Comparison of ENCODE assay signal across 13 mouse cellular contexts in the genomic region with DNA sequence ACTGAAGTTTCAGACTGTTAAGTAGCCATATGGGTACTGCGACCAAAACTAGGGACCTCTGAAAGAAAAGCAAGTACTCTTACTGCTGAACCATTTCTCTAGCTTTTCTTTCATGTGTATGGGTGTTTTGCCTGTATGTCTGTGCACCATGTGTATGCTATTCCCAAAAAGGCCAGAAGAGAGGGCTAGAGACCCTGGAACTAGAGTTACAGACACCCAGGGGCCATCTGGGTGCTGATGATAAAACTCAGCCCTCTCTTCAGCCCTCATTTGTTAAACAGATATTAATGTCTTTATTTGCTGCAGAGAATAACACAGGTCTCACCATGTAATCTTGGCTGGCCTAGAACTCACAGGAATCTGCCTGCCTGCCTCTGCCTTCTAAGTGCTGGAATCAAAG. TPM values are rescaled to one million over a fixed set of nuclear protein-coding genes. Genes with fewer than 3 reads are reported as not detected.
DNase-seq lines count a peak whose midpoint lies in the region; ATAC-seq and TF ChIP-seq lines count a peak whose summit lies in the region.
"Had no signal": no experiment of that assay in that cellular context is flagged by ENCODE, and none has a peak within 500 bp of the region (broad histone marks: within the 10 kb centered on the region; RNA-seq: fewer than 3 reads in every experiment).

No protein-coding gene starts in this region.

- no peak for ATAC-seq in heart, embryonic 11.5 days (replicated peaks; ENCODE audit: insufficient number of reproducible peaks, low FRiP score, low TSS enrichment)
- no peak for ATAC-seq in kidney, postnatal 0 days (replicated peaks; ENCODE audit: low FRiP score, low read depth)
- ATAC-seq in limb, embryonic 14.5 days (ENCODE audit: low FRiP score, low read depth), result no peak
- ATAC-seq: forebrain, postnatal 0 days had no signal

- no peak for TF ChIP-seq POLR2A in MEL (IDR thresholded peaks at IDR 0.05; ENCODE audit: control insufficient read depth in 1 of 2, insufficient read depth in 1 of 2, low read depth in 1 of 2, low read length in 2 of 2, poor library complexity in 1 of 2)
- no peak for TF ChIP-seq POLR2A in limb, embryonic 14.5 days (IDR thresholded peaks at IDR 0.05; ENCODE audit: borderline replicate concordance, extremely low read depth, insufficient read depth, insufficient read length)

- TF ChIP-seq CTCF in kidney, postnatal 0 days (IDR thresholded peaks at IDR 0.05; ENCODE audit: low read depth), result peak; percentile 17; the same call in 1 of the 2 replicates
- peak in 2 of 3 experiments; percentile 24 to 36; a peak in 3 of 6 replicates for TF ChIP-seq CTCF in MEL (IDR thresholded peaks at IDR 0.05 in 2 of 3, conservative IDR thresholded peaks at IDR 0.05 in 1 of 3; ENCODE audit: control insufficient read depth in 1 of 3, insufficient read depth in 1 of 3, low read depth in 2 of 3, low read length in 3 of 3, poor library complexity in 1 of 3, severe bottlenecking in 1 of 3)

- WGBS in heart, embryonic 11.5 days (ENCODE audit: insufficient replicate concordance), result 89% methylated on average over 1 of the region's 1 CpGs
- 85% methylated on average over 1 of the region's 1 CpGs for WGBS in kidney, postnatal 0 days
- 87% methylated on average over 1 of the region's 1 CpGs for WGBS in limb, embryonic 14.5 days

- H3K27me3 ChIP-seq in heart, embryonic 11.5 days (ENCODE audit: control insufficient read depth, insufficient read depth, low read length), result no peaks in the 10 kb centered on the region
- H3K27me3 ChIP-seq in kidney, postnatal 0 days (ENCODE audit: insufficient read depth, low read length), result no peaks in the 10 kb centered on the region
- H3K27me3 ChIP-seq in MEL (ENCODE audit: control insufficient read depth in 1 of 2, insufficient read depth in 2 of 2, low read length in 2 of 2), result no peaks in the 10 kb centered on the region
- H3K27me3 ChIP-seq in limb, embryonic 14.5 days (ENCODE audit: control insufficient read depth, insufficient read depth, low read length), result no peaks in the 10 kb centered on the region

- DNase-seq in heart, adult 9 months (ENCODE audit: low spot score in 2 of 2), result no peak
- no peak for DNase-seq in kidney, postnatal 0 days (ENCODE audit: low spot score)
- no peak for DNase-seq in kidney, adult 11 months
- peak; percentile 54 for DNase-seq in MEL (ENCODE audit: low read depth, low spot score)
- no peak for DNase-seq in limb, embryonic 14.5 days (ENCODE audit: low spot score)
- DNase-seq in left cerebral cortex, adult 11 months (ENCODE audit: low spot score), result no peak
- DNase-seq in ovary, adult 18-20 months (ENCODE audit: low spot score), result no peak
- DNase-seq: cerebellum, postnatal 10 days; forebrain, postnatal 0 days; gastrocnemius, postnatal 10 days; kidney, postnatal 14 days; right cerebral cortex, postnatal 14 days had no signal

- TF ChIP-seq RAD21 in MEL (IDR thresholded peaks at IDR 0.05; ENCODE audit: low read depth, low read length), result peak; percentile 14; the same call in 1 of the 2 replicates

- peaks cover 24% of the 10 kb centered on the region for H3K4me1 ChIP-seq in heart, embryonic 11.5 days (ENCODE audit: control insufficient read depth, insufficient read depth, low read length)
- peaks cover 36% of the 10 kb centered on the region for H3K4me1 ChIP-seq in kidney, postnatal 0 days (replicated peaks; ENCODE audit: insufficient read depth, low read length)
- peaks cover 0 to 18% of the 10 kb centered on the region in 2 experiments; a peak in 3 of 4 replicates for H3K4me1 ChIP-seq in MEL (ENCODE audit: control insufficient read depth in 1 of 2, insufficient read depth in 2 of 2, low read length in 2 of 2)
- peaks cover 13% of the 10 kb centered on the region for H3K4me1 ChIP-seq in limb, embryonic 14.5 days (ENCODE audit: control insufficient read depth, insufficient read depth, low read length)

- no peak overlapping the region for H3K9ac ChIP-seq in heart, embryonic 11.5 days (ENCODE audit: low read depth, low read length)
- H3K9ac ChIP-seq in kidney, postnatal 0 days (ENCODE audit: low read depth, low read length), result no peak overlapping the region
- no peak overlapping the region for H3K9ac ChIP-seq in MEL (ENCODE audit: control insufficient read depth, low read depth, low read length, poor library complexity, severe bottlenecking)
- no peak overlapping the region for H3K9ac ChIP-seq in limb, embryonic 14.5 days (ENCODE audit: low read depth, low read length, severe bottlenecking)
- H3K9ac ChIP-seq: forebrain, postnatal 0 days had no signal

- H3K4me2 ChIP-seq in heart, embryonic 11.5 days, result no peak overlapping the region
- H3K4me2 ChIP-seq in kidney, postnatal 0 days (ENCODE audit: low read length), result no peak overlapping the region
- no peak overlapping the region for H3K4me2 ChIP-seq in limb, embryonic 14.5 days (replicated peaks; ENCODE audit: low read depth, low read length, severe bottlenecking)

- H3K27ac ChIP-seq in heart, embryonic 11.5 days (ENCODE audit: low read depth, low read length), result peak overlapping the region; percentile 73; the same call in 1 of the 2 replicates
- H3K27ac ChIP-seq in kidney, postnatal 0 days, result peak overlapping the region; percentile 78
- no peak overlapping the region for H3K27ac ChIP-seq in MEL (ENCODE audit: control insufficient read depth, low read depth, low read length)
- peak overlapping the region; percentile 67; the same call in 1 of the 2 replicates for H3K27ac ChIP-seq in limb, embryonic 14.5 days (replicated peaks; ENCODE audit: low read depth, low read length)

- TF ChIP-seq EP300 in MEL (IDR thresholded peaks at IDR 0.05; ENCODE audit: low read depth in 1 of 2, low read length in 2 of 2), result no peak

- H3K36me3 ChIP-seq in heart, embryonic 11.5 days (ENCODE audit: control insufficient read depth, insufficient read depth, low read length), result no peaks in the 10 kb centered on the region
- no peaks in the 10 kb centered on the region for H3K36me3 ChIP-seq in kidney, postnatal 0 days (ENCODE audit: insufficient read depth, low read length)
- peaks cover 0 to 10% of the 10 kb centered on the region in 2 experiments; a peak in 2 of 4 replicates for H3K36me3 ChIP-seq in MEL (ENCODE audit: control insufficient read depth in 1 of 2, insufficient read depth in 2 of 2, low read length in 2 of 2)
- no peaks in the 10 kb centered on the region for H3K36me3 ChIP-seq in limb, embryonic 14.5 days (ENCODE audit: control insufficient read depth, insufficient read depth, low read length)

- H3K4me3 ChIP-seq in heart, embryonic 11.5 days (ENCODE audit: low read depth, low read length), result no peak overlapping the region
- no peak overlapping the region for H3K4me3 ChIP-seq in kidney, postnatal 0 days (replicated peaks; ENCODE audit: low read depth, low read length)
- no peak overlapping the region for H3K4me3 ChIP-seq in MEL (ENCODE audit: control insufficient read depth in 1 of 2, insufficient read depth in 1 of 2, low read depth in 2 of 2, low read length in 2 of 2)
- no peak overlapping the region for H3K4me3 ChIP-seq in limb, embryonic 14.5 days (replicated peaks; ENCODE audit: low read length)

- peaks cover 18% of the 10 kb centered on the region for H3K79me2 ChIP-seq in MEL (ENCODE audit: control insufficient read depth, insufficient read depth, low read length, poor library complexity)

- H3K9me3 ChIP-seq in heart, embryonic 11.5 days (replicated peaks; ENCODE audit: control insufficient read depth, low read length), result no peaks in the 10 kb centered on the region
- H3K9me3 ChIP-seq in kidney, postnatal 0 days (replicated peaks; ENCODE audit: low read length), result no peaks in the 10 kb centered on the region
- H3K9me3 ChIP-seq in MEL (replicated peaks; ENCODE audit: insufficient read depth, low read length), result no peaks in the 10 kb centered on the region
- no peaks in the 10 kb centered on the region for H3K9me3 ChIP-seq in limb, embryonic 14.5 days (ENCODE audit: control insufficient read depth, low read length)

TF ChIP-seq in MEL, 35 proteins besides CTCF, POLR2A, EP300 and RAD21:
- 0 out of 2 replicates have a peak, but pooled peaks have one; percentile 11 for TF ChIP-seq GATA1 (IDR thresholded peaks at IDR 0.05; ENCODE audit: low read depth, low read length)
- peak; percentile 76 for TF ChIP-seq TAL1 (IDR thresholded peaks at IDR 0.05; ENCODE audit: low read length)
- no peak for TF ChIP-seq POLR2AphosphoS5 (IDR thresholded peaks at IDR 0.05; ENCODE audit: borderline replicate concordance, low read depth, low read length)
- no peak for TF ChIP-seq MXI1 (IDR thresholded peaks at IDR 0.05; ENCODE audit: low read depth, low read length)
- peak; percentile 20; the same call in 1 of the 2 replicates for TF ChIP-seq SMC3 (IDR thresholded peaks at IDR 0.05; ENCODE audit: low read depth, low read length)

RNA-seq across cellular contexts. Expression of a gene that starts 4.6 kb away (rescaled TPM):
- 8.8 and 9.8 TPM in 2 replicates for polyA plus RNA-seq in heart, embryonic 11.5 days (2014; fragmentation: Nextera tagmentation; extraction: Ambion mirVana)
- polyA plus RNA-seq in kidney, postnatal 0 days (2015; fragmentation: Nextera tagmentation; extraction: Ambion mirVana), result 28.8 and 31.8 TPM in 2 replicates
- total RNA-seq in MEL (2012; rRNA removed), result 16.1 and 19.7 TPM in 2 replicates
- 10 to 100 TPM in 1 of 2 experiments, not detected in 1; 30.7 TPM for polyA plus RNA-seq in MEL (2012; ENCODE audit: insufficient read depth in 1 of 2, insufficient read length in 2 of 2, low read depth in 1 of 2, low replicate concordance in 2 of 2, missing spikeins in 1 of 2)
- polyA plus RNA-seq in limb, embryonic 14.5 days (2012; rRNA removed), result 23.0 and 29.8 TPM in 2 replicates
- 9.7 and 12.3 TPM in 2 replicates for polyA plus RNA-seq in limb, embryonic 14.5 days (2014; fragmentation: Nextera tagmentation; extraction: Ambion mirVana)

RNA-seq across cellular contexts. Expression of a gene that starts 34.7 kb away (rescaled TPM):
- polyA plus RNA-seq in heart, embryonic 11.5 days (2014; fragmentation: Nextera tagmentation; extraction: Ambion mirVana), result 114 and 122 TPM in 2 replicates
- 77.9 and 88.6 TPM in 2 replicates for polyA plus RNA-seq in kidney, postnatal 0 days (2015; fragmentation: Nextera tagmentation; extraction: Ambion mirVana)
- 303 and 340 TPM in 2 replicates for total RNA-seq in MEL (2012; rRNA removed)
- polyA plus RNA-seq in MEL (2012; ENCODE audit: insufficient read depth in 1 of 2, insufficient read length in 2 of 2, low read depth in 1 of 2, low replicate concordance in 2 of 2, missing spikeins in 1 of 2), result 100 to 1,000 TPM; 376 to 580 TPM
- 108 and 119 TPM in 2 replicates for polyA plus RNA-seq in limb, embryonic 14.5 days (2012; rRNA removed)
- 145 and 151 TPM in 2 replicates for polyA plus RNA-seq in limb, embryonic 14.5 days (2014; fragmentation: Nextera tagmentation; extraction: Ambion mirVana)

RNA-seq across cellular contexts. Expression of a gene that starts 52.8 kb away (rescaled TPM):
- 17.1 and 17.4 TPM in 2 replicates for polyA plus RNA-seq in heart, embryonic 11.5 days (2014; fragmentation: Nextera tagmentation; extraction: Ambion mirVana)
- polyA plus RNA-seq in kidney, postnatal 0 days (2015; fragmentation: Nextera tagmentation; extraction: Ambion mirVana), result 17.2 and 17.3 TPM in 2 replicates
- total RNA-seq in MEL (2012; rRNA removed), result 12.1 and 14.1 TPM in 2 replicates
- 10 to 100 TPM in 1 of 2 experiments, not detected in 1; 15.3 TPM for polyA plus RNA-seq in MEL (2012; ENCODE audit: insufficient read depth in 1 of 2, insufficient read length in 2 of 2, low read depth in 1 of 2, low replicate concordance in 2 of 2, missing spikeins in 1 of 2)
- 12.5 and 13.5 TPM in 2 replicates for polyA plus RNA-seq in limb, embryonic 14.5 days (2012; rRNA removed)
- polyA plus RNA-seq in limb, embryonic 14.5 days (2014; fragmentation: Nextera tagmentation; extraction: Ambion mirVana), result 18.6 and 19.5 TPM in 2 replicates
